Mouse (Mus musculus) neural tube, embryonic 14.5 days (tissue): ENCODE results near the gene Pan3. TPM values are rescaled to one million over a fixed set of nuclear protein-coding genes. Genes with fewer than 3 reads are reported as not detected.

Experiments used
- ATAC-seq: fragments of 200-750 bp; cut with Nextera tagmentation; 2 replicates; pipeline ENCODE4 v1.8.0; 2017; ENCODE audit warnings: low read depth, mild to moderate bottlenecking, moderate TSS enrichment, moderate library complexity
- H3K27ac ChIP-seq: fragments of 300-500 bp; sonication (generic); 2 replicates; pipeline ENCODE4 v1.5.1; 2014; ENCODE audit warnings: low read depth, mild to moderate bottlenecking, control low read depth, low read length, moderate library complexity, mixed read lengths
- H3K27me3 ChIP-seq: fragments of 300-500 bp; sonication (generic); 2 replicates; pipeline ENCODE4 v1.6.1; 2014; ENCODE audit warnings: low read length; ENCODE audit not compliant: control insufficient read depth, insufficient read depth
- H3K36me3 ChIP-seq: fragments of 300-500 bp; sonication (generic); 2 replicates; pipeline ENCODE4 v1.6.1; 2014; ENCODE audit warnings: low read length, mixed read lengths; ENCODE audit not compliant: control insufficient read depth, insufficient read depth
- H3K4me1 ChIP-seq: fragments of 300-500 bp; sonication (generic); 2 replicates; pipeline ENCODE4 v1.6.1; 2014; ENCODE audit warnings: low read length; ENCODE audit not compliant: control insufficient read depth, insufficient read depth
- H3K4me2 ChIP-seq: fragments of 300-500 bp; sonication (generic); 2 replicates; pipeline ENCODE4 v1.6.1; 2014; ENCODE audit warnings: mild to moderate bottlenecking, low read depth, low read length, control low read depth
- H3K4me3 ChIP-seq: fragments of 300-500 bp; sonication (generic); 2 replicates; pipeline ENCODE4 v1.5.1; 2014; ENCODE audit warnings: low read depth, low read length, control low read depth, mixed read lengths
- H3K9ac ChIP-seq: fragments of 300-500 bp; sonication (generic); replicated peaks from 2 replicates; pipeline ENCODE4 v1.6.1; 2014; ENCODE audit warnings: low read depth, mild to moderate bottlenecking, control low read depth, low read length, mixed read lengths
- H3K9me3 ChIP-seq: fragments of 300-500 bp; sonication (generic); 2 replicates; pipeline ENCODE4 v1.6.1; 2016; ENCODE audit warnings: low read length; ENCODE audit not compliant: control insufficient read depth
- WGBS: fragments of 180-500 bp; shearing (Covaris S2); extraction: QIAGEN DNeasy Blood & Tissue Kit; methylation state at CpG from one replicate; pipeline ENCODE4 v1.1.7; 2014; 5-methylcytosine and 5-hydroxymethylcytosine counted together
- polyA plus RNA-seq: library from polyadenylated mRNA; unstranded; fragments of >200 nt; fragmentation: Nextera tagmentation; extraction: Ambion mirVana; gene quantifications from 2 replicates; pipeline ENCODE4 v1.2.1, GENCODE M21; 2014

Pan3 gene
- polyA plus RNA-seq, 1 experiment from 2014 or later, result 62.8 TPM

DNA sequence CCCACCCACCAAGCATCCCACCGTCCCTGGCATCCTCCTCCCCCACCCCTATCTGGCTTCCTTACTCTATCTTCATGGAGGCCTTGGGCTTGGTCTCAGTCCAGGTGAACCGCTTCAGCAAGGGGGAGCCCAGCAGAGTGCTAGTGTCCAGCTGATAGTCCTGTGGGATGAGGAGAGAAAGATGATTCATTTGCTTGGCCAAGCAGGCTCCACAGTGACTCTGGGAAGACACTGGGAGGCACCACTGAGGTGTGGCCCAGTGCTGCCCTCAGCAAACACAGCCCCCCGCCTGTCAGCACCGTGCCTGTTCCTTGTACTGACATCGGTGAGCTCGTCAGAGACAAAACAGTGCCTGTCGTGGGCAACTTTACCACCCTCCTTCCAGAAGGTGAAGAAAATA, 136.4 kb downstream of the Pan3 start:
- no peak overlapping the region for H3K27ac ChIP-seq
- no peaks in the 10 kb centered on the region for H3K9me3 ChIP-seq
- 78% methylated on average over 7 of the region's 7 CpGs for WGBS
- no peaks in the 10 kb centered on the region for H3K4me1 ChIP-seq
- no peak overlapping the region for H3K9ac ChIP-seq
- H3K4me2 ChIP-seq, result no peak overlapping the region
- H3K27me3 ChIP-seq, result no peaks in the 10 kb centered on the region
- no peak overlapping the region for H3K4me3 ChIP-seq
- H3K36me3 ChIP-seq, result no peaks in the 10 kb centered on the region
- no peak for ATAC-seq

DNA sequence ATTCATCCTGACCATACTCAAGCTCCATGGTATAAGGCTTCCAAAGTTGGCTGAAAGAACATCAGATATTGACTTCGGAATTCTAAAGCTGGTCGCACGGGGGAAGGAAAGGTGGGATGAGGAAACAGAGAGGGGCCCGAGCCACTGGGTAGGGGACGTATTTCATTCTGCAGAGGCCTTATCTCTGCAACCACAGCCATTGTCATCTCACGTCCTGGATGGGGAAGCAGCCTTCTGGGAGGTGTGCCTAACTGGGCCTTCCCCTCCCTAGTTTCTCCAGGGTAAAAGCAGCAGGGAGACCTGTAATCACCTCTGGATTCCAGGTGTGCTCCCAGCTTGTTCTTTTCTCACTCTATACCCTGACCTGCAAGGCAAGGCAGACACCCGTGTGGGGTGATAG, 142.7 kb downstream of the Pan3 start:
- no peaks in the 10 kb centered on the region for H3K9me3 ChIP-seq
- no peak overlapping the region for H3K4me3 ChIP-seq
- no peak overlapping the region for H3K4me2 ChIP-seq
- no peaks in the 10 kb centered on the region for H3K4me1 ChIP-seq
- no peak for ATAC-seq
- no peaks in the 10 kb centered on the region for H3K36me3 ChIP-seq
- H3K9ac ChIP-seq, result no peak overlapping the region
- H3K27ac ChIP-seq, result no peak overlapping the region
- no peaks in the 10 kb centered on the region for H3K27me3 ChIP-seq
- WGBS, result 92% methylated on average over 7 of the region's 7 CpGs

DNA sequence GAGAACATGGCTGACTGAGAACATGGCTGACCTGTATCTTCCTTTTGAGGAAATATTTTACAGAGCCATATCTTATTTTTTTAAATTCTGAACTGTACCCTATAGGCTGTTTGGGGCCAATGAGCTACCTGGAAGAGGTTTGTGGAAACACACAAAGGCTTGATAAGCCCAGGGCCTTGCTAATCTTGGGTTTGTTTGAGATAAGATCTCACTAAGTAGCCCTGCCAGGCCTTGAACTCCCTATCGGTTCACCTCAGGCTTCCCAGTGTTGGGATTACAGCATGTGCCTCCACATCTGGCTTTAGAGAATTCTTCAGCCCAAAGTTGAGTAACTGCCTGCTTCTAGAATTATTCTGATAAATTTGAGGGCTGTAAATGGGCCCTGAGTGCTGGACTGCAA, 143.6 kb downstream of the Pan3 start:
- Histone ChIP-seq H3K9me3 (no peaks in the 10 kb centered on the region), H3K4me3 (no peak overlapping the region), H3K4me2 (no peak overlapping the region), H3K27ac (no peak overlapping the region), H3K4me1 (no peaks in the 10 kb centered on the region), H3K36me3 (no peaks in the 10 kb centered on the region), H3K27me3 (no peaks in the 10 kb centered on the region), H3K9ac (no peak overlapping the region)
- WGBS, result 100% methylated on average over 1 of the region's 1 CpGs
- ATAC-seq, result no peak

GRCm38 (mm10) chr5:147574517-147574916, 144.6 kb downstream of the Pan3 start:
- Histone ChIP-seq H3K36me3 (no peaks in the 10 kb centered on the region), H3K4me1 (no peaks in the 10 kb centered on the region), H3K27me3 (no peaks in the 10 kb centered on the region), H3K4me2 (no peak overlapping the region), H3K27ac (no peak overlapping the region), H3K4me3 (no peak overlapping the region), H3K9me3 (no peaks in the 10 kb centered on the region), H3K9ac (no peak overlapping the region)
- ATAC-seq, result no peak
- WGBS, result 72% methylated on average over 8 of the region's 8 CpGs

- Histone ChIP-seq H3K4me2 (no peak overlapping the region), H3K4me3 (no peak overlapping the region), H3K36me3 (no peaks in the 10 kb centered on the region), H3K27ac (no peak overlapping the region), H3K27me3 (no peaks in the 10 kb centered on the region), H3K9ac (no peak overlapping the region), H3K4me1 (no peaks in the 10 kb centered on the region), H3K9me3 (no peaks in the 10 kb centered on the region)
- ATAC-seq, result no peak
- WGBS, result 80% methylated on average over 6 of the region's 6 CpGs
Measured at GRCm38 (mm10) chr5:147577003-147577402, 147.0 kb downstream of the Pan3 start.

DNA sequence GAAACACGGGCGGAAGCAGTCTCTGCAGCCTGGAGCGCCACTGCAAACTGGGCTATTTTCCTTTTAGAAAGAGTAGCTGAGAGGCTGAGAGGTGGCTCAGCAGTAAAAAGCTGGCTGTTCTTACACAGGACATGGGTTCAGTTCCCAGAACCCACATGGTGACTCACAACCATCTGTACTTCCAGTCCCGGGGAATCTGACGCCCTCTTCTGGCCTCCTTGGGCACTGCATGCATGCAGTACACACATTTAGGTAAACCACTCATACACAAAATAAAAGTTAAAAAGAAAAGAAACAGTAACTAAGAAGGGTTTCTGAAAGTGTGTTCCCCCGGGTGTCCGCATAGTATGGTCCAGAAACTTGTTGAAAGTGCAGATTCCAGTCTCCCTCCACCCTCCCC, 149.2 kb downstream of the Pan3 start:
- Histone ChIP-seq H3K4me3 (no peak overlapping the region), H3K9ac (no peak overlapping the region), H3K4me1 (no peaks in the 10 kb centered on the region), H3K9me3 (no peaks in the 10 kb centered on the region), H3K4me2 (no peak overlapping the region), H3K27me3 (no peaks in the 10 kb centered on the region), H3K36me3 (no peaks in the 10 kb centered on the region), H3K27ac (no peak overlapping the region)
- WGBS, result 91% methylated on average over 7 of the region's 7 CpGs
- no peak for ATAC-seq

- H3K9me3 ChIP-seq, result no peaks in the 10 kb centered on the region
- no peak overlapping the region for H3K9ac ChIP-seq
- 88% methylated on average over 8 of the region's 8 CpGs for WGBS
- H3K4me2 ChIP-seq, result no peak overlapping the region
- no peak overlapping the region for H3K4me3 ChIP-seq
- H3K36me3 ChIP-seq, result no peaks in the 10 kb centered on the region
- no peaks in the 10 kb centered on the region for H3K27me3 ChIP-seq
- H3K27ac ChIP-seq, result no peak overlapping the region
- ATAC-seq, result no peak
- H3K4me1 ChIP-seq, result no peaks in the 10 kb centered on the region
Measured at GRCm38 (mm10) chr5:147579691-147580090, 149.7 kb downstream of the Pan3 start.

DNA sequence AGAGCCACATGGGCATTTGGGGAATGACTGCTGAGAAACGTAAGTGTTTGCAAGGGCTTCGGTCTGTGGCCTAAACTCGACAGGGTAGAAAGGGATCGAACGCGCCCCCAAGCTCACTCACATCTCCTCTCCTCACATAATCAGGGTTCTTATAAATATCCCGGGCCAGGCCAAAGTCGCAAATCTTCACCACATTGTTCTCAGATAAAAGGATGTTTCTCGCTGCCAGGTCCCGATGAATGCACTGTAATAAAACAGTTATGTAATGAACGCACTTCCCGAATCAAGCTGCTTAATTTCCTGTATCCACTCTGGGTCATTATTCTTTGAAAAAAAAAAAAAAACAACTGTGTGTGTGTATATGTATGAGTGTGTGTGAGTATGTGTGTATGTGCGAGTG, 150.2 kb downstream of the Pan3 start:
- Histone ChIP-seq H3K4me1 (no peaks in the 10 kb centered on the region), H3K4me3 (no peak overlapping the region), H3K27ac (no peak overlapping the region), H3K27me3 (no peaks in the 10 kb centered on the region), H3K9ac (no peak overlapping the region), H3K9me3 (no peaks in the 10 kb centered on the region), H3K4me2 (no peak overlapping the region), H3K36me3 (no peaks in the 10 kb centered on the region)
- ATAC-seq, result no peak
- WGBS, result 57% methylated on average over 13 of the region's 13 CpGs

- no peak for ATAC-seq
- Histone ChIP-seq H3K36me3 (no peaks in the 10 kb centered on the region), H3K9ac (no peak overlapping the region), H3K27ac (no peak overlapping the region), H3K4me3 (no peak overlapping the region), H3K4me1 (no peaks in the 10 kb centered on the region), H3K9me3 (no peaks in the 10 kb centered on the region), H3K4me2 (no peak overlapping the region), H3K27me3 (no peaks in the 10 kb centered on the region)
- WGBS, result 44% methylated on average over 14 of the region's 14 CpGs
Measured at GRCm38 (mm10) chr5:147583702-147584298, 153.8 kb downstream of the Pan3 start.
